Mouse (Mus musculus) heart, postnatal 0 days (tissue): ENCODE measurements around the gene Ubqln4. TPM values are rescaled to one million over a fixed set of nuclear protein-coding genes. Genes with fewer than 3 reads are reported as not detected.
"Not testable (repeated sequence)": the region's sequence is repeated elsewhere in the genome, so short reads cannot be mapped to it uniquely, and the experiment has no call there.

Experiments
- ATAC-seq: fragments of 200-750 bp; cut with Nextera tagmentation; 2 replicates; pipeline ENCODE4 v1.8.0; 2017; ENCODE audit warnings: low read depth, moderate number of reproducible peaks, moderate library complexity; ENCODE audit not compliant: insufficient read depth
- DNase-seq: peaks from one replicate; pipeline ENCODE4 v3.0.0-alpha.2; 2016; ENCODE audit warnings: low spot score
- H3K27ac ChIP-seq: fragments of 300-500 bp; sonication (generic); 2 replicates; pipeline ENCODE4 v1.5.1; 2014; ENCODE audit warnings: low read depth, mild to moderate bottlenecking
- H3K27me3 ChIP-seq: fragments of 300-500 bp; sonication (generic); 2 replicates; pipeline ENCODE4 v1.6.1; 2014; ENCODE audit warnings: low read length, mixed read lengths; ENCODE audit not compliant: control insufficient read depth, insufficient read depth
- H3K36me3 ChIP-seq: fragments of 300-500 bp; sonication (generic); replicated peaks from 2 replicates; pipeline ENCODE4 v1.6.1; 2014; ENCODE audit warnings: low read length, mixed read lengths; ENCODE audit not compliant: control insufficient read depth, insufficient read depth
- H3K4me1 ChIP-seq: fragments of 300-500 bp; sonication (generic); 2 replicates; pipeline ENCODE4 v1.6.1; 2014; ENCODE audit warnings: antibody characterized with exemption; ENCODE audit not compliant: control insufficient read depth, insufficient read depth
- H3K4me2 ChIP-seq: fragments of 300-500 bp; sonication (generic); 2 replicates; pipeline ENCODE4 v1.6.1; 2014; ENCODE audit warnings: low read depth, mild to moderate bottlenecking, low read length, moderate library complexity
- H3K4me3 ChIP-seq: fragments of 300-500 bp; sonication (generic); 2 replicates; pipeline ENCODE4 v1.5.1; 2014; ENCODE audit warnings: low read depth, low read length
- H3K9ac ChIP-seq: fragments of 300-500 bp; sonication (generic); replicated peaks from 2 replicates; pipeline ENCODE4 v1.6.1; 2014; ENCODE audit warnings: low read depth, low read length, mixed read lengths
- H3K9me3 ChIP-seq: fragments of 300-500 bp; sonication (generic); replicated peaks from 2 replicates; pipeline ENCODE4 v1.6.1; 2016; ENCODE audit warnings: low read length; ENCODE audit not compliant: control insufficient read depth
- CTCF ChIP-seq: IDR thresholded peaks from 2 replicates; pipeline ENCODE4 v1.5.1; 2016; ENCODE audit warnings: antibody characterized with exemption, control low read depth, low read depth
- EP300 ChIP-seq: IDR thresholded peaks from 2 replicates; pipeline ENCODE4 v1.6.1; 2016; ENCODE audit warnings: antibody characterized with exemption, low read depth
- WGBS: fragments of 180-500 bp; shearing (Covaris S2); extraction: QIAGEN DNeasy Blood & Tissue Kit; methylation state at CpG from one replicate; pipeline ENCODE4 v1.1.7; 2014; 5-methylcytosine and 5-hydroxymethylcytosine counted together
- polyA plus RNA-seq: library from polyadenylated mRNA; unstranded; fragments of >200 nt; fragmentation: Nextera tagmentation; extraction: Ambion mirVana; gene quantifications from 2 replicates; pipeline ENCODE4 v1.2.1, GENCODE M21; 2015
- total RNA-seq: library from RNA; depleted of rRNA; stranded (reverse); fragments of >200 nt; gene quantifications from 2 replicates; pipeline ENCODE4 v1.2.3, GENCODE M21; 2014; ENCODE audit warnings: low replicate concordance

The Ubqln4 gene
- total and polyA plus RNA-seq, 2 experiments from 2014 or later: 18.3 to 82.4 TPM

- Histone ChIP-seq H3K4me1 (peaks cover 9% of the 10 kb centered on the region; the same call in 1 of the 2 replicates), H3K9me3 (no peaks in the 10 kb centered on the region), H3K9ac (no peak overlapping the region), H3K27ac (no peak overlapping the region), H3K27me3 (no peaks in the 10 kb centered on the region), H3K4me3 (no peak overlapping the region), H3K4me2 (no peak overlapping the region), H3K36me3 (peaks cover 49% of the 10 kb centered on the region)
- no peak for ATAC-seq
- WGBS: 88% methylated on average over 5 of the region's 5 CpGs
- TF ChIP-seq EP300: no peak
- TF ChIP-seq CTCF: no peak
- no peak for DNase-seq
Measured at GRCm38 (mm10) chr3:88569694-88570093, 16.1 kb downstream of the Ubqln4 start.

GRCm38 (mm10) chr3:88570341-88570740 lies 16.8 kb downstream of the Ubqln4 start:
- H3K9me3 ChIP-seq: no peaks in the 10 kb centered on the region
- no peak overlapping the region for H3K4me3 ChIP-seq
- TF ChIP-seq CTCF (no peak), EP300 (no peak)
- WGBS: 93% methylated on average over 10 of the region's 10 CpGs
- H3K4me2 ChIP-seq: no peak overlapping the region
- no peak overlapping the region for H3K9ac ChIP-seq
- no peak for DNase-seq
- H3K27ac ChIP-seq: no peak overlapping the region
- no peak for ATAC-seq
- H3K36me3 ChIP-seq: peaks cover 42% of the 10 kb centered on the region
- H3K4me1 ChIP-seq: peaks cover 9% of the 10 kb centered on the region; the same call in 1 of the 2 replicates
- no peaks in the 10 kb centered on the region for H3K27me3 ChIP-seq

DNA sequence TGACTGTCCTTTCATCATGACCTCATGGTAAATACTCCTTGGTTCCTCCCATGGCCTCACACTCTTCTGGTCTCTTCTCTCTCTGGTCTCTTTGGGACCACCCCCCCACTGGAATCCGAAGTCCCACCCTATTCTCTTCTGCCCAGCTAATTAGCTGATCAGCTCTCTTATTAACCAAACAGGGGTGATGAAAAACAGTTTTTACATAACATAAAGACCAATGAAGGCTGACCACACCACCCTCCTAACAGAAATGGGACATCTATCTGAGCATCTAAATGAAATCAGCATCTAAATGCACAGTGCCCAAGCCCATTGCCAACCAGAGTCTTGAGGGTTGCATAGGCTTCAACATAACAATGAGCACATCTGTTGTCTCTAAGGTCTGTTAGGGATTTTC lies 18.3 kb downstream of the Ubqln4 start:
- Histone ChIP-seq H3K36me3 (peaks cover 27% of the 10 kb centered on the region), H3K4me3 (no peak overlapping the region), H3K4me2 (no peak overlapping the region), H3K9me3 (no peaks in the 10 kb centered on the region), H3K27ac (no peak overlapping the region), H3K27me3 (no peaks in the 10 kb centered on the region), H3K9ac (no peak overlapping the region), H3K4me1 (no peaks in the 10 kb centered on the region)
- WGBS: 71% methylated on average over 1 of the region's 1 CpGs
- ATAC-seq (no peak), DNase-seq (no peak)
- TF ChIP-seq EP300: no peak
- TF ChIP-seq CTCF: no peak

- 66% methylated on average over 2 of the region's 2 CpGs for WGBS
- no peak overlapping the region for H3K27ac ChIP-seq
- no peak for TF ChIP-seq CTCF
Measured at GRCm38 (mm10) chr3:88572835-88573234, 19.3 kb downstream of the Ubqln4 start.

DNA sequence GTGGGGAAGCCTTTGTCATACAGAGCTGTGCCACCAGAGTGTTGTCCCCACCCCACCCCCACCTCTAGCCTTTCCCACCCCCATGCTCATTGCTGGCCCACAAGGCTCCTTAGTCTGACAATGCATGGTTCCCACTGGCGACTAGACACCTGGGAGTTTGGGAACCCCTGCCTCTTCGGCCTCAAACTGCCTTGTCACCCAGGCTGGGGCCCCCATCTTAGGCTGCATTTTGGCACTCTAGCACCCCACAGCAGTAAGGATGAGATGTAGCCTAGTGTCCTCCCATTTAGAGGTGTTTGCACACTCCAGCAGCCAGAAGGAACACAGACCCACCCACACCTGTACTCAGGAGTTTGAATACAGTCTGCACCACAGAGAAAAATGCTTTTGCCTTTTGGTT lies 20.3 kb downstream of the Ubqln4 start:
- no peaks in the 10 kb centered on the region for H3K4me1 ChIP-seq
- peaks cover 10% of the 10 kb centered on the region for H3K36me3 ChIP-seq
- no peak overlapping the region for H3K4me2 ChIP-seq
- DNase-seq: no peak
- H3K9me3 ChIP-seq: no peaks in the 10 kb centered on the region
- H3K27ac ChIP-seq: no peak overlapping the region
- no peak for ATAC-seq
- 70% methylated on average over 2 of the region's 2 CpGs for WGBS
- no peak overlapping the region for H3K4me3 ChIP-seq
- TF ChIP-seq CTCF: no peak
- TF ChIP-seq EP300: no peak
- H3K27me3 ChIP-seq: no peaks in the 10 kb centered on the region
- no peak overlapping the region for H3K9ac ChIP-seq

More at GRCm38 (mm10) chr3:88572835-88573234, 19.3 kb downstream of the Ubqln4 start:
- Histone ChIP-seq H3K9me3 (no peaks in the 10 kb centered on the region), H3K9ac (no peak overlapping the region), H3K36me3 (peaks cover 19% of the 10 kb centered on the region), H3K4me3 (no peak overlapping the region), H3K27me3 (no peaks in the 10 kb centered on the region), H3K4me2 (no peak overlapping the region), H3K4me1 (no peaks in the 10 kb centered on the region)
- DNase-seq: no peak
- no peak for ATAC-seq

DNA sequence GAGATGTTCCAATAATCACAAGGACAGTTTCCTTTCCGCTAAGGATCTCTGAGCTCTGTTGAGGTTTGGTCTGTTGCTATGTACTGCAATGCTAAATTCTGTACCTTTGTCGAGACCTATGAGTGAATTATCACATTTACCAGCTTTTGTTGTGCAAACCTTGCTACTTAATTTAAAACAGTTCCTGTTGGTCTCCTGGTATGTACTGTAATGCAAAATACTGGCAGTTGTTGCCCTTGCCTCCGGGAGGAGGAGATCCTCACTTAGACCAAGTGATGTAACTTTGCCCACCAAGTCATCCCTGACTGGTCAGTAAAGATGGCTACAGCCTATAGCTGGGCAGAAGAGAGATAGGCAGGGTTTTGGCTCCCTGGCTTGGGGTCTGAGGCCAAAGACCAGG lies 22.0 kb downstream of the Ubqln4 start, which contains the start of gene Ssr2:
TSS of gene Ssr2 (plus strand) at position 337 of the 400 bp plus-strand sequence.
- TF ChIP-seq EP300: no peak
- no peak for TF ChIP-seq CTCF
- Histone ChIP-seq H3K4me2 (no peak within 1 kb of the TSS), H3K27me3 (no peaks in the 10 kb centered on the region), H3K36me3 (no peaks in the 10 kb centered on the region), H3K4me3 (no peak within 1 kb of the TSS), H3K9me3 (no peaks in the 10 kb centered on the region), H3K4me1 (peaks cover 6% of the 10 kb centered on the region; the same call in 1 of the 2 replicates), H3K9ac (no peak within 1 kb of the TSS), H3K27ac (no peak within 1 kb of the TSS)
- WGBS: 76% methylated on average over 3 of the region's 3 CpGs
- no peak for DNase-seq
- no peak for ATAC-seq

DNA sequence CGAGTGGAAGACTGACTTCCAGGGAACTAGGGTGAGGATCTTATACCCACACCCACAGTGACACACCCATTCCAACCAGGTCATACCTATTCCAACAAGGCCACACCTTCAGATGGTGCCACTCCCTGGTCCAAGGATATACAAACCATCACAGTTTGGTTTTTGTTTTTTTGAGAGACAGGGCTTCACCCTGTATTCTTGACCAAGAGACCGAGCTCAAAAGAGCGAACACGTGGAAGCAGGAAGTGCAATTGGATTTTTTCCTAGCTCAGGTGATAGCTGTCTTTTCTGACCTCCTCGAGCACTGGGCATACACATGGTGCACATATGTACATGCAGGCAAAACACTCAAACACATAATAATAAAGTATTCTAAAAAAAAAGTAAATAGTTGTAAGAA lies 24.3 kb downstream of the Ubqln4 start:
- DNase-seq, H3K4me1 ChIP-seq, H3K9me3 ChIP-seq, H3K4me2 ChIP-seq, H3K9ac ChIP-seq, H3K27ac ChIP-seq, H3K27me3 ChIP-seq, H3K4me3 ChIP-seq, ATAC-seq: not testable (repeated sequence)
- H3K36me3 ChIP-seq: peaks cover 15% of the 10 kb centered on the region
- WGBS: 69% methylated on average over 5 of the region's 5 CpGs
